Mouse (Mus musculus) myocyte (in vitro differentiated cells): ENCODE results near the gene Rsc1a1.

Source experiments
- CEBPB ChIP-seq: IDR thresholded peaks from 2 replicates; pipeline ENCODE4 v1.6.1; 2011; ENCODE audit warnings: mild to moderate bottlenecking, moderate library complexity; ENCODE audit not compliant: poor library complexity, insufficient read depth, severe bottlenecking
- E2F4 ChIP-seq: IDR thresholded peaks from one replicate; pipeline ENCODE4 v1.6.1; 2011; ENCODE audit warnings: mild to moderate bottlenecking, control low read depth, moderate library complexity; ENCODE audit not compliant: insufficient read depth
- POLR2A ChIP-seq: IDR thresholded peaks from one replicate; pipeline ENCODE4 v1.6.1; 2011; ENCODE audit warnings: low read depth, mild to moderate bottlenecking, control low read depth, moderate library complexity; ENCODE audit not compliant: insufficient read length
- POLR2AphosphoS2 ChIP-seq: IDR thresholded peaks from one replicate; pipeline ENCODE4 v1.6.1; 2011; ENCODE audit warnings: low read depth, control low read depth; ENCODE audit not compliant: insufficient read length
- REST ChIP-seq: IDR thresholded peaks from one replicate; pipeline ENCODE4 v1.6.1; 2011; ENCODE audit warnings: mild to moderate bottlenecking, control low read depth, moderate library complexity; ENCODE audit not compliant: insufficient read depth, insufficient read length
- USF1 ChIP-seq: IDR thresholded peaks from one replicate; pipeline ENCODE4 v1.6.1; 2011; ENCODE audit warnings: low read depth, mild to moderate bottlenecking, control low read depth, moderate library complexity

GRCm38 (mm10) chr4:141694719-141695118 lies 9.3 kb upstream of the Rsc1a1 start:
- TF ChIP-seq POLR2AphosphoS2 (no peak), POLR2A (no peak), CEBPB (no peak), E2F4 (no peak), USF1 (no peak), REST (no peak)
